Mouse (Mus musculus): Measurements from ENCODE around the gene Slc24a2. TPM values are rescaled to one million over a fixed set of nuclear protein-coding genes. Genes with fewer than 3 reads are reported as not detected.

Slc24a2 gene
- polyA plus RNA-seq, 1 experiment from 2014 or later: 0.01 TPM

DNA sequence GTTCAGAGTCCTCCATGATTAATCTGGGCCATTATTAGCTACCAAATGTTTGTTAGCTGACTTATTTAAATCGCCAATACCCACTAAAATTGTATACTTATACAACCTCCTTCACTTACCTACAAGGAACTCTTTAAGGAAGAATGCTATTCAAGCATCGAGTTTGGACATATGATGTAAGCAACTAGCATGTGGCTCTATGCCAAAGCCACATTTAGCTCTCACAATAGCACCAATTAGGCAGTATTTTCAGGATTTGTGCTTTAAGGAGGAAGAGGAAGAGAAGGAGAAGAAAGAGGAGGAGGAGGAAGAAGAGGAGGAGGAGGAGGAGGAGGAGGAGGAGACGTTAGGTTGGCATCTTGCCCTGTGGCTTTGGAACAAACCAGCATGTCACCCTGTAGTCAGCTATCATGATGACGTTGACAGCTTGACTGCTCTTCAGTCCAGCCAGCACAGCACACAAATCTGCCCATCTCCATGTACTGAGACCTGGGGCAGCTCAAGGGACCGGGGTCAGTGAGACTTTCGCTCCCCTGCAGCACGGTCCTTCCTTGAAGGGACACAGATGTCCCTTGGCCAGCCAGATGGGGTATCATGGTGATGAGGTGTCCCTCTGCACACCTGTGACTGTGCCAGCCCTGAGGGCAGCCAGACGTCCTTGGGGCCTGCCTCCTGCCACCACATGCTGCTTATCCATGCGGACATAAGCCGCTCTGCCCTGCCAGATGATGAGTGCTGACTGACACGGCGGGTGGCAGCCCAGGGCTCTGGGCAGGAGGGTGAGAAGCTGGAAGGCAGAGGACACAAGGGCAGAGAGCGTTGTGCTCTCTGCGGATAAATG, 203.7 kb downstream of the Slc24a2 start:
- no peaks in the 10 kb centered on the region for H3K9me3 ChIP-seq (ENCODE audit: control insufficient read depth, low read length)
- H3K4me3 ChIP-seq (ENCODE audit: low read depth, low read length): no peak overlapping the region
- DNase-seq (ENCODE audit: low spot score) (no peak), ATAC-seq (ENCODE audit: insufficient number of reproducible peaks, low FRiP score, low TSS enrichment, low read depth) (no peak)
- no peak overlapping the region for H3K9ac ChIP-seq (ENCODE audit: low read length)
- 77% methylated on average over 14 of the region's 14 CpGs for WGBS
- H3K4me2 ChIP-seq (ENCODE audit: low read depth, severe bottlenecking): no peak overlapping the region
- H3K27ac ChIP-seq (replicated peaks; ENCODE audit: low read depth, low read length): no peak overlapping the region
- no peaks in the 10 kb centered on the region for H3K4me1 ChIP-seq (ENCODE audit: control insufficient read depth, insufficient read depth, low read length)
- H3K36me3 ChIP-seq (ENCODE audit: control insufficient read depth, insufficient read depth, low read length): no peaks in the 10 kb centered on the region
- no peaks in the 10 kb centered on the region for H3K27me3 ChIP-seq (ENCODE audit: control insufficient read depth, insufficient read depth, low read length)

DNA sequence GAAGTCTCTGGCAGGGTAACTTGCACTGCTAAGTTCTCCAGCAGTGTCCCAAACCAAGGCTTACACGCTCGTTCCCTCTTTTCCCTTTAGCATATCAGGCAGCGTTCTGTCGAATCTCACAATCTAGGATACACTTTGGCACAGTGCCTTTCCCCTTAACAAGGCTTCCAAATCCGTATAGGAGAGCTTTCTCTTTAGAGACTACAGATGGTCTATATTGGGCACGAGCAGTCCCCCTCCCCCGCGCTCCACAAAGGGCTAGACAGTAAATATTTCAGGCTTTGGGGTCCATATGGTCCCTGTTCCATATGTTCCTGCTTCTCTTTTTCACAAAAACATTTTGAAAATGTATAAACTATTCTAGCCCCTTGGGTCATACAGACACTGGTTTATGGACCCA, 205.7 kb downstream of the Slc24a2 start:
- Histone ChIP-seq H3K9me3 (ENCODE audit: control insufficient read depth, low read length) (no peaks in the 10 kb centered on the region), H3K27ac (replicated peaks; ENCODE audit: low read depth, low read length) (no peak overlapping the region), H3K4me2 (ENCODE audit: low read depth, severe bottlenecking) (no peak overlapping the region), H3K9ac (ENCODE audit: low read length) (no peak overlapping the region), H3K27me3 (ENCODE audit: control insufficient read depth, insufficient read depth, low read length) (no peaks in the 10 kb centered on the region), H3K4me3 (ENCODE audit: low read depth, low read length) (no peak overlapping the region), H3K36me3 (ENCODE audit: control insufficient read depth, insufficient read depth, low read length) (no peaks in the 10 kb centered on the region), H3K4me1 (ENCODE audit: control insufficient read depth, insufficient read depth, low read length) (no peaks in the 10 kb centered on the region)
- DNase-seq (ENCODE audit: low spot score) (no peak), ATAC-seq (ENCODE audit: insufficient number of reproducible peaks, low FRiP score, low TSS enrichment, low read depth) (no peak)
- 88% methylated on average over 8 of the region's 8 CpGs for WGBS

DNA sequence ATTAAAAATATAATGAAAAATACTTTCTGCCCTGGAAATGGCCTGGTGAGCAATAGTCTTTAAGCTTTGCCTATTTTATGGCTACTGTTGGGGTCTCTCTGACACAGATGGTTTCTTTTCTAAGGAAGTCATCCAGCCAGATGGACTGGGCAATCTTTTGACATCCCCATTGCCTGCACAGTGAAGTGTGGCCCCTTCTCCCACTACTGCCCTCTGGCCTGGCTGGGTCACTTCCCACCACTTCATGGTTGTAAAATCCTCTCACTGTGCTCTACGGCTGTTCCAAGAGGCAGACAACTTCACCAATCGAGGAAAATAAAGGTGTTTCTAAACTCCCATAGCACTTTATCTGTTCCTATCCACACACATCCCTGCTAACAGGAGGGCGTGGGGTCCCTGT, 208.7 kb downstream of the Slc24a2 start:
- H3K36me3 ChIP-seq (ENCODE audit: control insufficient read depth, insufficient read depth, low read length): no peaks in the 10 kb centered on the region
- H3K4me2 ChIP-seq (ENCODE audit: low read depth, severe bottlenecking): no peak overlapping the region
- no peak for ATAC-seq (ENCODE audit: insufficient number of reproducible peaks, low FRiP score, low TSS enrichment, low read depth)
- H3K4me1 ChIP-seq (ENCODE audit: control insufficient read depth, insufficient read depth, low read length): no peaks in the 10 kb centered on the region
- no peaks in the 10 kb centered on the region for H3K27me3 ChIP-seq (ENCODE audit: control insufficient read depth, insufficient read depth, low read length)
- DNase-seq (ENCODE audit: low spot score): no peak
- 53% methylated on average over 3 of the region's 3 CpGs for WGBS
- no peak overlapping the region for H3K4me3 ChIP-seq (ENCODE audit: low read depth, low read length)
- no peaks in the 10 kb centered on the region for H3K9me3 ChIP-seq (ENCODE audit: control insufficient read depth, low read length)
- no peak overlapping the region for H3K9ac ChIP-seq (ENCODE audit: low read length)
- H3K27ac ChIP-seq (replicated peaks; ENCODE audit: low read depth, low read length): no peak overlapping the region

DNA sequence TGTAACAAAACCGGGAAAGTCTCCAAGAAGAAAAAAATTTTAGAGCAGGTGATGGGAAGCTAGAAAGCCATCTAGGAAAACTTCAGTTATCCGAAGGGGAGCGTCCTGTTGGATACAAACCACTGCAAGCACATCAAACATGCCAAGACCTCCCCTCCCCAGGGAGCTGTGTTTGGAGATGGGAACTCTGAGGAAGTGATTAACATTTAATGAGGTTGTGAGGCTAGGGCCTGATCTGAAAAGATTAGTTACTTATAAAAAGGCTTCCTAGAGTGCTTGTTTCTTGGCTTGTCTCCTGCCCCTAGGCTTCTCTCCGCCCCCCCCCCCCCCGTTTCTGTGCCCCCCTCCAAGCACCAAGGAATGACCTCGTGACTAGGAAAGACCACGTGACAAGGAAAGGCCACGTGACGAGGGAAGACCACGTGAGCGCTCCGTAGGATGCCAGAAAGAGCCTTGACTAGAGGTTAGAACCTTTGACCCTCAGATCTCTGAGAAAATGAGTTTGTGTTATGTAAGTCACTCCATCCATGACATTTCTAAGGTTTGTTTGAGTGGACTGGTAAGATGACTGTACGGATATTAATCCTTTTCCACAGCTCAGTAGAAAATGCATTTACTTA, 210.7 kb downstream of the Slc24a2 start:
- H3K27ac ChIP-seq (replicated peaks; ENCODE audit: low read depth, low read length): no peak overlapping the region
- H3K4me2 ChIP-seq (ENCODE audit: low read depth, severe bottlenecking): no peak overlapping the region
- H3K9me3 ChIP-seq (ENCODE audit: control insufficient read depth, low read length): no peaks in the 10 kb centered on the region
- H3K27me3 ChIP-seq (ENCODE audit: control insufficient read depth, insufficient read depth, low read length): no peaks in the 10 kb centered on the region
- no peak overlapping the region for H3K4me3 ChIP-seq (ENCODE audit: low read depth, low read length)
- ATAC-seq (ENCODE audit: insufficient number of reproducible peaks, low FRiP score, low TSS enrichment, low read depth) (no peak), DNase-seq (ENCODE audit: low spot score) (no peak)
- H3K36me3 ChIP-seq (ENCODE audit: control insufficient read depth, insufficient read depth, low read length): no peaks in the 10 kb centered on the region
- H3K4me1 ChIP-seq (ENCODE audit: control insufficient read depth, insufficient read depth, low read length): no peaks in the 10 kb centered on the region
- 58% methylated on average over 13 of the region's 13 CpGs for WGBS
- H3K9ac ChIP-seq (ENCODE audit: low read length): no peak overlapping the region

DNA sequence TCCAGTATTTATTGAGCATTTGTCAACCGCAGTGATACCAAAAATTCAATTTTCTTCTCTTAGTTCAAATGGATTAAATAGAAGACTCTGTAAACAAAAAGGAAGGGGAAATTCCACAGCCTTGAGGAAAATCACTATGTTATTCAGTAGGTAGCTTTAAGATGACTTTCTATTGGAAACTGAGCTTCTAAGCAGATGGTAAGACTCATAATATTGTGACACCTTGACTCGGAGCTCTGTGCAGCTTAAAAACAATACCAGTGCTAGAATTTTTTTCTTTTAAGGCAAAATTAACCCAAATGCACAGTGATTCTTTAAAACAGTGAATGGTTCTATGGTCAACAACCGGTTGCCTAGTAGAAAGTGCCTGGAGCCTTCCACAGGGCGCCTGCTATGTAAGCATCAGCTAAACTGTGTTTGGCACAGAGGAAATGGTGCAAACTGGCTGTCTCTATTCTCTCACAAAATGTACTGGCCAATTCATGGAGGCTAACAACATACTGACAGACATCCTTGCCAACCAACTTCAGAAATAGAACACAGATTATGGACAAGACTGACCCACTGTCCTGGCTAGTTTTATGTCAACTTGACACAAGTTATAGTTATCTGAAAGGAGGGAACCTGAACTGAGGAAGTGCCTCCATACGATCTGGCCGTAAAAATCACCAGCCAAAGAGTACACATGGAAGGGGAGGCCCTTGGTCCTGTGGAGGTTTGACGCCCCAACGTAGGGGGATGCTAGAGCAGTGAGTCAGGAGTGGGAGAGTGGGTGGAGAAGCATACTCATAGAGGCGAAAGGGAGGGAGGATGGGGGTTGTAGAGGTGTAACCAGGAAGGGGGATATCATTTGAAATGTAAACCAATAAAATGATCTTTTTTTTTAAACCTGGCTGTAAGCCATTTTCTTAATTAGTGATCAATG, 211.9 kb downstream of the Slc24a2 start:
- no peak overlapping the region for H3K4me3 ChIP-seq (ENCODE audit: low read depth, low read length)
- H3K4me2 ChIP-seq (ENCODE audit: low read depth, severe bottlenecking): no peak overlapping the region
- no peak for ATAC-seq (ENCODE audit: insufficient number of reproducible peaks, low FRiP score, low TSS enrichment, low read depth)
- no peaks in the 10 kb centered on the region for H3K4me1 ChIP-seq (ENCODE audit: control insufficient read depth, insufficient read depth, low read length)
- no peak for DNase-seq (ENCODE audit: low spot score)
- H3K27ac ChIP-seq (replicated peaks; ENCODE audit: low read depth, low read length): no peak overlapping the region
- H3K27me3 ChIP-seq (ENCODE audit: control insufficient read depth, insufficient read depth, low read length): no peaks in the 10 kb centered on the region
- no peak overlapping the region for H3K9ac ChIP-seq (ENCODE audit: low read length)
- H3K36me3 ChIP-seq (ENCODE audit: control insufficient read depth, insufficient read depth, low read length): no peaks in the 10 kb centered on the region
- no peaks in the 10 kb centered on the region for H3K9me3 ChIP-seq (ENCODE audit: control insufficient read depth, low read length)
- 84% methylated on average over 9 of the region's 9 CpGs for WGBS

DNA sequence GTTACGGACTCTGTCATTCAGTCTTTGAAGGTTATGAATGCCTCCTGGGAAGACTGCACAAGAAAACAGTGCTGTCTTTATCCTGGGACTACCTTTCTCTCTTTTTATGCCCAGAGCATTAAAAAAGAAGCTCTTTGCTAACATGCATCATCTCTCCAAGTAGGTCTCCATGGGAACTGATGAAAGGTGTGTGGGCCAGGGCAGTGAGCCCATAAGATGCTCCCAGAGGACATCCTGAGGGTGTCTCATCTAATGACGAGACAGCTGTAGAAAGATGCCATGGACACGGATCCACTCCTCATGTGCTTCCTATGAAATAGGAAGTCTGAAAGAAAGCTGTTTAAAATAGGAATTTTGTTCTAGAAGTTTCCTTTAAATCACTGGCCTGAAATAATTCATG, 212.8 kb downstream of the Slc24a2 start:
- H3K4me3 ChIP-seq (ENCODE audit: low read depth, low read length): no peak overlapping the region
- DNase-seq (ENCODE audit: low spot score) (no peak), ATAC-seq (ENCODE audit: insufficient number of reproducible peaks, low FRiP score, low TSS enrichment, low read depth) (no peak)
- no peaks in the 10 kb centered on the region for H3K36me3 ChIP-seq (ENCODE audit: control insufficient read depth, insufficient read depth, low read length)
- H3K4me1 ChIP-seq (ENCODE audit: control insufficient read depth, insufficient read depth, low read length): no peaks in the 10 kb centered on the region
- no peak overlapping the region for H3K27ac ChIP-seq (replicated peaks; ENCODE audit: low read depth, low read length)
- no peak overlapping the region for H3K4me2 ChIP-seq (ENCODE audit: low read depth, severe bottlenecking)
- no peaks in the 10 kb centered on the region for H3K9me3 ChIP-seq (ENCODE audit: control insufficient read depth, low read length)
- WGBS: 93% methylated on average over 3 of the region's 3 CpGs
- H3K27me3 ChIP-seq (ENCODE audit: control insufficient read depth, insufficient read depth, low read length): no peaks in the 10 kb centered on the region
- H3K9ac ChIP-seq (ENCODE audit: low read length): no peak overlapping the region

DNA sequence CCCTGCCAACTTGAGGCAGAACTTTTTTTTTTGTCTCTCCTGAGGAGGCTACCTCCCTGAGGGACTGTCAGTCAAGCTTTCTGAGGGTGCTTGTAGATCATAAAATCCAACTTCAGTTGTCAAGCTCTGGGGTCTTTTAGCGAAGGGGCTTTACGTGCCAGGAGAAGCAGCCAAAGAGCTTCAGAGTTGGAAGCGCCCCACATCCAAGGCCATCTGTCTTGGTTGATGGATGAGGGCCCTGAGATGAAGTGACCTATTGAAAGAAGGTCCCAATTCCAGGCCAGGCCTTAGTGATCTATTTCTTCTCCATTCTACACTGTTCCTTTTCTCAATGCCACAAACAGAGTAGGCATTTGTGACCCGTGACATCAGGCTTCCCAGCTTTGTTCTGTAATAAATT, 214.5 kb downstream of the Slc24a2 start:
- DNase-seq (ENCODE audit: low spot score): no peak
- Histone ChIP-seq H3K4me1 (ENCODE audit: control insufficient read depth, insufficient read depth, low read length) (no peaks in the 10 kb centered on the region), H3K36me3 (ENCODE audit: control insufficient read depth, insufficient read depth, low read length) (no peaks in the 10 kb centered on the region), H3K27me3 (ENCODE audit: control insufficient read depth, insufficient read depth, low read length) (no peaks in the 10 kb centered on the region), H3K9ac (ENCODE audit: low read length) (no peak overlapping the region), H3K27ac (replicated peaks; ENCODE audit: low read depth, low read length) (no peak overlapping the region), H3K4me3 (ENCODE audit: low read depth, low read length) (no peak overlapping the region), H3K9me3 (ENCODE audit: control insufficient read depth, low read length) (no peaks in the 10 kb centered on the region), H3K4me2 (ENCODE audit: low read depth, severe bottlenecking) (no peak overlapping the region)
- WGBS: 76% methylated on average over 4 of the region's 4 CpGs
- ATAC-seq (ENCODE audit: insufficient number of reproducible peaks, low FRiP score, low TSS enrichment, low read depth): no peak

All from limb, embryonic 11.5 days (tissue).